Mouse (Mus musculus): ENCODE measurements around the gene Chd4.

GRCm38 (mm10) chr6:125137002-125137671 is 41.4 kb downstream of the Chd4 start:
- peak; percentile 47 for TF ChIP-seq CTCF (conservative IDR thresholded peaks at IDR 0.05; ENCODE audit: low read length)
- TF ChIP-seq NANOG (IDR thresholded peaks at IDR 0.05; ENCODE audit: borderline replicate concordance, low read length), result no peak
- TF ChIP-seq POU5F1 (IDR thresholded peaks at IDR 0.05; ENCODE audit: borderline replicate concordance, low read length), result no peak
